Mouse (Mus musculus) ES-Bruce4 (cell line): ENCODE measurements at regions not wholly inside any gene's neighbourhood (a gene's known extent, or its start where the extent isn't known, plus 50 kb on each side); places are given as distances from the start of the nearest gene placed in this dataset.

Experiments used
- H3K27ac ChIP-seq: 2 replicates; pipeline ENCODE4 v1.5.1; 2012; ENCODE audit warnings: low read length, inconsistent platforms; ENCODE audit not compliant: insufficient read depth
- H3K27me3 ChIP-seq: 2 replicates; pipeline ENCODE4 v1.6.1; 2012; ENCODE audit warnings: mild to moderate bottlenecking, low read length, inconsistent platforms; ENCODE audit not compliant: control insufficient read depth, poor library complexity, insufficient read depth, severe bottlenecking
- H3K36me3 ChIP-seq: 2 replicates; pipeline ENCODE4 v1.6.1; 2012; ENCODE audit warnings: inconsistent platforms, mild to moderate bottlenecking, low read length, moderate library complexity; ENCODE audit not compliant: control insufficient read depth, poor library complexity, insufficient read depth, severe bottlenecking
- H3K4me1 ChIP-seq: one replicate; pipeline ENCODE4 v1.8.1; 2011; ENCODE audit warnings: low read length; ENCODE audit not compliant: control insufficient read depth, insufficient read depth
- H3K4me3 ChIP-seq: 2 replicates; pipeline ENCODE4 v1.5.1; 2011; ENCODE audit warnings: low read depth, mild to moderate bottlenecking, low read length
- H3K9ac ChIP-seq: 2 replicates; pipeline ENCODE4 v1.6.1; 2012; ENCODE audit warnings: low read depth, mild to moderate bottlenecking, inconsistent platforms; ENCODE audit not compliant: poor library complexity, severe bottlenecking
- H3K9me3 ChIP-seq: replicated peaks from 2 replicates; pipeline ENCODE4 v1.6.1; 2012; ENCODE audit warnings: mild to moderate bottlenecking, low read length, inconsistent platforms; ENCODE audit not compliant: control insufficient read depth, poor library complexity, insufficient read depth, severe bottlenecking
- CTCF ChIP-seq: IDR thresholded peaks from one replicate; pipeline ENCODE4 v1.8.1; 2011; ENCODE audit warnings: low read depth, low read length
- EP300 ChIP-seq: IDR thresholded peaks from 2 replicates; pipeline ENCODE4 v1.6.1; 2011; ENCODE audit warnings: low read depth, low read length; ENCODE audit not compliant: insufficient read depth
- POLR2A ChIP-seq: IDR thresholded peaks from one replicate; pipeline ENCODE4 v1.8.1; 2011; ENCODE audit warnings: low read length; ENCODE audit not compliant: insufficient read depth

- Histone ChIP-seq H3K4me1 (peaks cover 3% of the 10 kb centered on the region), H3K4me3 (no peak overlapping the region), H3K27me3 (no peaks in the 10 kb centered on the region), H3K9ac (no peak overlapping the region), H3K9me3 (no peaks in the 10 kb centered on the region), H3K27ac (no peak overlapping the region), H3K36me3 (peaks cover 12% of the 10 kb centered on the region)
- TF ChIP-seq CTCF (no peak), EP300 (no peak), POLR2A (no peak)
Measured at GRCm38 (mm10) chr4:101350222-101350621, 68.9 kb upstream of the Ak4 start.

DNA sequence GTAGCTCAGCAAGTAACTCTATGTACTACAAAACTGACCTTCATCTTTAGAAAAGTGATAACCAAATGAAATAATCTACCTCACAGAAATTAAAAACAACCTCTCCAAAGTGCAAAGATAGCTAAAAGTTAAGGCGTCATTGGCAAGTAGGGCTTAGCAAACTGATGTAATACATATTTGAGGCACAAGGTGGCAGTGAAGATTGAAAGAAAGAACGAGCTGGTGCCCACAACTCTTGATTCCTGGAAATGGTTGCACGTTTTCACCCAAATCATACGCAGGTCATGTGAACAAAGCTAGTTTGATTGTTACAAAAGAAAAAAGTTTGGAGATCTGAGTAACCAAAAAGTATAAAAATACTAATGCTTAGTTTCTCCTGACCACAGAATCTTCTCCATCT, 69.7 kb upstream of the Ak4 start:
- TF ChIP-seq EP300 (no peak), CTCF (no peak), POLR2A (no peak)

GRCm38 (mm10) chr4:101347309-101347708, 71.8 kb upstream of the Ak4 start:
- H3K9ac ChIP-seq, result no peak overlapping the region
- H3K9me3 ChIP-seq, result no peaks in the 10 kb centered on the region; the same call in 1 of the 2 replicates
- peaks cover 18% of the 10 kb centered on the region for H3K36me3 ChIP-seq
- peaks cover 3% of the 10 kb centered on the region for H3K4me1 ChIP-seq
- H3K27ac ChIP-seq, result no peak overlapping the region
- TF ChIP-seq CTCF (no peak), EP300 (no peak), POLR2A (no peak)
- no peaks in the 10 kb centered on the region for H3K27me3 ChIP-seq
- H3K4me3 ChIP-seq, result no peak overlapping the region

More for the DNA sequence above, 69.7 kb upstream of the Ak4 start:
- peaks cover 13% of the 10 kb centered on the region for H3K36me3 ChIP-seq
- H3K27ac ChIP-seq, result 0 out of 2 replicates have a peak overlapping the region, but pooled peaks have one; percentile 8
- H3K4me3 ChIP-seq, result no peak overlapping the region
- peaks cover 3% of the 10 kb centered on the region for H3K4me1 ChIP-seq
- H3K27me3 ChIP-seq, result no peaks in the 10 kb centered on the region
- no peak overlapping the region for H3K9ac ChIP-seq
- H3K9me3 ChIP-seq, result no peaks in the 10 kb centered on the region

DNA sequence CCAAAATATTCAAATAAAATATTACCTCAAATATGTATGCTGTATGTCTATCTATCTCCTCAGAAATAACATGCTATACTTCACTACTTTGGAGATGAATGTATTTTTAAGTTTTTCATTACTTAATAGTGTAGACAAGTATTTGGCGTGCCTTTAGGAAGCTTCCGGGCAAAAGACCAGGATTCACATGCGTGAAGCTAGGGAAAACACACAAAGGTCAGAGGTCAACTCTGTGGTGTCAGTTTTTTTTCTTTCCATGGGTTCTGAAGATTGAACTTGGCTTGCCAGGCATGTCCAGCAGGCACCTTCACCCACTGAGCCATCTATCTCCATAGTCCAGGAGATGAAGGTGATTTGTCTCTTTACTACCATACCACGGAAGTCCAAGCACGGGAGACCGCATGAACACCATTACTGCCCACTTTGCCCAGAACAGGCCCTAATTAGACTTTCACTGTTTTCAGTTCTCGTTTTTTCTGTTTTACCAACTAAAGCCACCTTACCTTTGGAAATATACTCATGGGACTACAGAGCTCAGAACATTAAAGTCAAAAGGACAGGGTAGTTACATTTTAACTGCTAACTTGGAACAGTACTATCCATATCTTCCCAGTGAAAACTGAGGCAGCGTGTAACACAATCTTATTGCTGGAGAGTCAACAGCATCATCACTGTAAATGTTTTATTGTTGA, 76.9 kb upstream of the Ak4 start:
- Histone ChIP-seq H3K9me3 (no peaks in the 10 kb centered on the region; the same call in 1 of the 2 replicates), H3K36me3 (peaks cover 15% of the 10 kb centered on the region), H3K27me3 (no peaks in the 10 kb centered on the region), H3K27ac (no peak overlapping the region), H3K9ac (no peak overlapping the region), H3K4me3 (no peak overlapping the region), H3K4me1 (no peaks in the 10 kb centered on the region)
- TF ChIP-seq EP300, result no peak
- TF ChIP-seq POLR2A, result no peak
- TF ChIP-seq CTCF, result no peak

DNA sequence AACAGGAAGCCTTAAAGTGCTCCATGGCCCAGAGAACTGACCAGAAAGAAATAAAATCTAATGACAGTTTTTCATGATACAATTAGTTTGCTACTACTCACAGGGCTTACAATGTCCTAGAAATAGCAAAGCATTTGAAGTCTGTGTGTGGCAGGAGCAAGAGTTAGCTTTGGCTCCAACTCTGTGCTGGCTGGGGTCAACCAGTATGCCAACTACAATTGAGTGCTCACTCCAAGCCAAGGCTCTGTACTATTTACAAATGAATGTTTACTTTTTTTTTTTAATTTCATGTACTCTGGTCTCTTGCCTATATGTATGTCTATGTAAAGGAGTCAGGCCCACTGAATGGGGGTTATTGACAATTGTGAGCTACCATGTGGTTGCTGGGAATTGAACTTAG, 75.7 kb upstream of the Jak1 start:
- Histone ChIP-seq H3K4me1 (no peaks in the 10 kb centered on the region), H3K9me3 (no peaks in the 10 kb centered on the region; the same call in 1 of the 2 replicates), H3K4me3 (no peak overlapping the region), H3K27me3 (no peaks in the 10 kb centered on the region), H3K9ac (no peak overlapping the region), H3K27ac (no peak overlapping the region), H3K36me3 (peaks cover 11% of the 10 kb centered on the region)
- TF ChIP-seq EP300 (no peak), CTCF (no peak), POLR2A (no peak)

GRCm38 (mm10) chr4:101338211-101338610, 73.1 kb upstream of the Jak1 start:
- Histone ChIP-seq H3K9me3 (no peaks in the 10 kb centered on the region), H3K4me3 (no peak overlapping the region), H3K27me3 (no peaks in the 10 kb centered on the region), H3K27ac (no peak overlapping the region), H3K4me1 (no peaks in the 10 kb centered on the region), H3K36me3 (no peaks in the 10 kb centered on the region), H3K9ac (no peak overlapping the region)
- TF ChIP-seq POLR2A (no peak), CTCF (no peak), EP300 (no peak)
